Mouse (Mus musculus): Measurements from ENCODE around the gene Fshb. TPM values are rescaled to one million over a fixed set of nuclear protein-coding genes. Genes with fewer than 3 reads are reported as not detected.

Gene Fshb
- total and polyA plus RNA-seq, 3 experiments: not detected

DNA sequence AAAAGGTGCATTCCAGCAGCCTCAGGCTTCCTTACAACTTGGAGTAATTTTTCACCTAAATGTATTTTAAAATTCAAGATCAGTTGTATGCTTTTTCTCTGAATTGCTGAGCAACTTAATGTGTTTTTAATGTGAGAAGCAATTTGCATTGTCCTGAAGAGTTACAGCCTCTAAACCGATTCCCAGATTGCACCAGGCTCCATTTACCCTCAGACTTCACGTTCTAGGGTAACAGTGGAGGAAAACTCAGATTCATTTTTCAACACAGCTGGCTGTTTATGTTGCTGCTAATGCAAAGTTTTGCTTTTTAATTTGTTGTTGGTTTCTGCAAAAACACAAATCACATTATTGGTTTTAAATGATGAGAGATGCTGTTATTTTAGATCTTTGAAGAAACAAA, 40.1 kb downstream of the Fshb start:
- no peak overlapping the region for H3K4me2 ChIP-seq (ENCODE audit: insufficient read depth, low read depth, poor library complexity, severe bottlenecking)
- H3K79me2 ChIP-seq (replicated peaks; ENCODE audit: control insufficient read depth, extremely low read depth, insufficient read depth, poor library complexity, severe bottlenecking): no peaks in the 10 kb centered on the region
- no peak overlapping the region for H3K27ac ChIP-seq (ENCODE audit: insufficient read depth, low read depth)
- no peak for TF ChIP-seq ETS1 (conservative IDR thresholded peaks at IDR 0.05; ENCODE audit: low read depth, low read length)
- TF ChIP-seq CHD2 (IDR thresholded peaks at IDR 0.05; ENCODE audit: low read length): no peak
- TF ChIP-seq MYC (IDR thresholded peaks at IDR 0.05; ENCODE audit: low read depth, low read length): no peak
- TF ChIP-seq BHLHE40 (IDR thresholded peaks at IDR 0.05; ENCODE audit: low read depth, low read length): no peak
- no peak for TF ChIP-seq CTCF (conservative IDR thresholded peaks at IDR 0.05 in 1 of 2, IDR thresholded peaks at IDR 0.05 in 1 of 2; ENCODE audit: low read depth in 2 of 2, low read length in 2 of 2)
- TF ChIP-seq USF2 (conservative IDR thresholded peaks at IDR 0.05; ENCODE audit: low read depth, low read length): no peak
- no peak for TF ChIP-seq TBP (conservative IDR thresholded peaks at IDR 0.05; ENCODE audit: low read depth, low read length)
- TF ChIP-seq ELF1 (IDR thresholded peaks at IDR 0.05; ENCODE audit: low read depth, low read length): no peak
- no peak for TF ChIP-seq MEF2A (IDR thresholded peaks at IDR 0.05; ENCODE audit: borderline replicate concordance, low read depth, low read length)
- no peak for TF ChIP-seq ZKSCAN1 (IDR thresholded peaks at IDR 0.05; ENCODE audit: borderline replicate concordance, low read depth, low read length)
- no peak for TF ChIP-seq IRF4 (IDR thresholded peaks at IDR 0.05; ENCODE audit: low read depth, low read length)
- H3K4me1 ChIP-seq (ENCODE audit: control insufficient read depth in 1 of 2, insufficient read depth in 2 of 2): no peaks in the 10 kb centered on the region
- no peaks in the 10 kb centered on the region for H3K36me3 ChIP-seq (replicated peaks in 1 of 2; ENCODE audit: control insufficient read depth in 1 of 2, insufficient read depth in 1 of 2, low read length in 1 of 2)
- H3K9ac ChIP-seq (ENCODE audit: insufficient read depth, low read depth): no peak overlapping the region
- dilution Hi-C loops (cut with MboI; ENCODE audit: extremely low pct_ligation_motif_present, extremely low pct_unique_long_range_greater_than_20kb, low sequenced_read_pairs) (no loop called here), in situ Hi-C loops (cut with MboI; ENCODE audit: low pct_ligation_motif_present, low pct_unique_long_range_greater_than_20kb, low sequenced_read_pairs) (no loop called here)
- no peaks in the 10 kb centered on the region for H3K27me3 ChIP-seq (replicated peaks)
- peaks cover 14% of the 10 kb centered on the region for H3K9me3 ChIP-seq (replicated peaks; ENCODE audit: low read length)
- no peak overlapping the region for H3K4me3 ChIP-seq (replicated peaks in 1 of 3; ENCODE audit: low read depth in 2 of 3, low read length in 2 of 3, poor library complexity in 1 of 3)
- no peak for DNase-seq (ENCODE audit: extremely low read depth)

- Histone ChIP-seq H3K4me2 (ENCODE audit: insufficient read depth, low read depth, poor library complexity, severe bottlenecking) (no peak overlapping the region), H3K4me3 (replicated peaks in 1 of 3; ENCODE audit: low read depth in 2 of 3, low read length in 2 of 3, poor library complexity in 1 of 3) (no peak overlapping the region), H3K9ac (ENCODE audit: insufficient read depth, low read depth) (no peak overlapping the region), H3K36me3 (replicated peaks in 1 of 2; ENCODE audit: control insufficient read depth in 1 of 2, insufficient read depth in 1 of 2, low read length in 1 of 2) (no peaks in the 10 kb centered on the region), H3K27me3 (replicated peaks) (no peaks in the 10 kb centered on the region), H3K4me1 (ENCODE audit: control insufficient read depth in 1 of 2, insufficient read depth in 2 of 2) (no peaks in the 10 kb centered on the region), H3K79me2 (replicated peaks; ENCODE audit: control insufficient read depth, extremely low read depth, insufficient read depth, poor library complexity, severe bottlenecking) (no peaks in the 10 kb centered on the region), H3K9me3 (replicated peaks; ENCODE audit: low read length) (peaks cover 14% of the 10 kb centered on the region), H3K27ac (ENCODE audit: insufficient read depth, low read depth) (no peak overlapping the region)
- dilution Hi-C loops (cut with MboI; ENCODE audit: extremely low pct_ligation_motif_present, extremely low pct_unique_long_range_greater_than_20kb, low sequenced_read_pairs): no loop called here
- DNase-seq (ENCODE audit: extremely low read depth): no peak
- in situ Hi-C loops (cut with MboI; ENCODE audit: low pct_ligation_motif_present, low pct_unique_long_range_greater_than_20kb, low sequenced_read_pairs): no loop called here
- TF ChIP-seq GABPA (IDR thresholded peaks at IDR 0.05; ENCODE audit: insufficient replicate concordance, low read depth, low read length) (no peak), ZKSCAN1 (IDR thresholded peaks at IDR 0.05; ENCODE audit: borderline replicate concordance, low read depth, low read length) (no peak), MAZ (IDR thresholded peaks at IDR 0.05; ENCODE audit: low read depth, low read length) (no peak), ZNF384 (IDR thresholded peaks at IDR 0.05; ENCODE audit: low read depth, low read length) (no peak), PAX5 (IDR thresholded peaks at IDR 0.05; ENCODE audit: low read length) (no peak), TCF12 (IDR thresholded peaks at IDR 0.05; ENCODE audit: low read depth, low read length) (no peak), JUND (conservative IDR thresholded peaks at IDR 0.05; ENCODE audit: low read depth, low read length) (no peak), MXI1 (IDR thresholded peaks at IDR 0.05; ENCODE audit: low read depth, low read length) (no peak), RAD21 (IDR thresholded peaks at IDR 0.05; ENCODE audit: low read depth, low read length) (no peak), NRF1 (IDR thresholded peaks at IDR 0.05; ENCODE audit: low read depth, low read length) (no peak), UBTF (IDR thresholded peaks at IDR 0.05; ENCODE audit: low read depth, low read length) (no peak), USF2 (conservative IDR thresholded peaks at IDR 0.05; ENCODE audit: low read depth, low read length) (no peak), MAX (IDR thresholded peaks at IDR 0.05; ENCODE audit: low read length) (no peak), ETS1 (conservative IDR thresholded peaks at IDR 0.05; ENCODE audit: low read depth, low read length) (no peak), E2F4 (IDR thresholded peaks at IDR 0.05; ENCODE audit: insufficient replicate concordance, low read depth, low read length) (no peak), ELF1 (IDR thresholded peaks at IDR 0.05; ENCODE audit: low read depth, low read length) (no peak), CTCF (conservative IDR thresholded peaks at IDR 0.05 in 1 of 2, IDR thresholded peaks at IDR 0.05 in 1 of 2; ENCODE audit: low read depth in 2 of 2, low read length in 2 of 2) (no peak), HCFC1 (IDR thresholded peaks at IDR 0.05; ENCODE audit: low read depth, low read length) (no peak), TBP (conservative IDR thresholded peaks at IDR 0.05; ENCODE audit: low read depth, low read length) (no peak)
These were observed 46.3 kb downstream of the Fshb start for GRCm38 (mm10) chr2:107013161-107013560.

Data from CH12.LX (cell line).